Mouse (Mus musculus): Measurements from ENCODE around the gene Hcn2.

- TF ChIP-seq USF1 (IDR thresholded peaks at IDR 0.05; ENCODE audit: low read depth, low read length) (no peak), CTCF (conservative IDR thresholded peaks at IDR 0.05 in 1 of 2, IDR thresholded peaks at IDR 0.05 in 1 of 2; ENCODE audit: low read depth in 2 of 2, low read length in 2 of 2) (no peak), MAFK (IDR thresholded peaks at IDR 0.05; ENCODE audit: insufficient replicate concordance, low read length) (no peak), ZKSCAN1 (IDR thresholded peaks at IDR 0.05; ENCODE audit: borderline replicate concordance, low read depth, low read length) (no peak), E2F4 (IDR thresholded peaks at IDR 0.05; ENCODE audit: insufficient replicate concordance, low read depth, low read length) (no peak), TBP (conservative IDR thresholded peaks at IDR 0.05; ENCODE audit: low read depth, low read length) (no peak), JUND (conservative IDR thresholded peaks at IDR 0.05; ENCODE audit: low read depth, low read length) (no peak), TCF12 (IDR thresholded peaks at IDR 0.05; ENCODE audit: low read depth, low read length) (no peak), POLR2A (IDR thresholded peaks at IDR 0.05; ENCODE audit: low read depth, low read length) (no peak), KAT2A (IDR thresholded peaks at IDR 0.05; ENCODE audit: insufficient replicate concordance, low read length) (no peak), RAD21 (IDR thresholded peaks at IDR 0.05; ENCODE audit: low read depth, low read length) (no peak), MXI1 (IDR thresholded peaks at IDR 0.05; ENCODE audit: low read depth, low read length) (no peak), HCFC1 (IDR thresholded peaks at IDR 0.05; ENCODE audit: low read depth, low read length) (no peak)
Observed at GRCm38 (mm10) chr10:79701443-79702129, 14.8 kb upstream of the Hcn2 start.

Measured in CH12.LX (cell line).